Mouse (Mus musculus): ENCODE data around the gene Exosc5.

DNA sequence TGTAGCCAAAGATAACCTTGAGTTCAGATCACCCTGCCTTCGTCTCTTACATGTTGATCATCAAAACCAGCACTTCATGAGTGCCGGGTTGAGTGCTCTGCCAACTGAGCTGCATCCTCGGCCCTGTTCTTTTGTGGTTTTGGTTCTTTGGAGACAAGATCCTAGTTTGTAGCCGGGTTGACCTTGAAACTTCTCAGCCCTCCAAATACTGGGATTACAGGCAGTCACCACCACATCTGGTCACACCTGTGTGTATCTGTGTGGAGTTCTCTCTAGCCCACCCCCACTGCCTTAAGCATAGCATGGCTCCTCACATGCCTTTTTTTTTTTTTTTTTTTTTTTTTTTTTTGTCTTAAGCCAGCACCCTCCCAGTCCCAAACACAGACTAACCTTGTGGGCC, 11.1 kb downstream of the Exosc5 start:
- TF ChIP-seq CTCF (IDR thresholded peaks at IDR 0.05; ENCODE audit: low read depth) = no peak
- no peak for TF ChIP-seq EP300 (IDR thresholded peaks at IDR 0.05; ENCODE audit: low read depth)
